Mouse (Mus musculus): ENCODE data around the gene Ywhaq. TPM values are rescaled to one million over a fixed set of nuclear protein-coding genes. Genes with fewer than 3 reads are reported as not detected.

Ywhaq gene
- polyA plus RNA-seq, 1 experiment from 2014 or later = 857 TPM

DNA sequence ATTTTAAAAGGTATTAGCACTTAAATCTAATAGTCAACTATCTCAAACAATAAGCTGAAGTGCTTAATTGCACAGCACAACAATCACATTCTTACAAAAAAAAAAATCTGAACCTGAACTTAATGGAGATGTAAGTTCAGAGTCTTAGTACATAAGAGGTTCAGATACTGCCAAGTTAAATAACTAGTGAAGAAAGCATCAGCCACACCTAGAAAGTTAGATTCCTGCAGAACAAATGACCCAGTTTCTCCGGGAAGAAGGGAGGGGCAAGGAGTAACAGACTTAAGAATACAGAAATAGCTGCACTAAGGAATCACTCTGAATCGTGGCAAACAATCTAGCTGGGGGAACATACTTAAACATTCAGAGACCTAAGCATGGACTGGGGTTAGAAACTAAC lies 54.8 kb downstream of the Ywhaq start:
- Histone ChIP-seq H3K27ac (ENCODE audit: low read depth, low read length) (no peak overlapping the region), H3K36me3 (ENCODE audit: control insufficient read depth, insufficient read depth, low read length) (0 out of 2 replicates have a peak, but pooled peaks cover 3% of the 10 kb centered on the region), H3K4me3 (ENCODE audit: low read length) (no peak overlapping the region), H3K4me2 (replicated peaks; ENCODE audit: low read depth, low read length) (no peak overlapping the region), H3K27me3 (ENCODE audit: control insufficient read depth, insufficient read depth, low read length) (no peaks in the 10 kb centered on the region), H3K9ac (ENCODE audit: low read depth, low read length) (no peak overlapping the region), H3K9me3 (ENCODE audit: control insufficient read depth, low read length) (no peaks in the 10 kb centered on the region), H3K4me1 (ENCODE audit: control insufficient read depth, insufficient read depth, low read length) (no peaks in the 10 kb centered on the region)
- ATAC-seq (ENCODE audit: low FRiP score, low TSS enrichment) = no peak
- WGBS = 79% methylated on average over 2 of the region's 2 CpGs

DNA sequence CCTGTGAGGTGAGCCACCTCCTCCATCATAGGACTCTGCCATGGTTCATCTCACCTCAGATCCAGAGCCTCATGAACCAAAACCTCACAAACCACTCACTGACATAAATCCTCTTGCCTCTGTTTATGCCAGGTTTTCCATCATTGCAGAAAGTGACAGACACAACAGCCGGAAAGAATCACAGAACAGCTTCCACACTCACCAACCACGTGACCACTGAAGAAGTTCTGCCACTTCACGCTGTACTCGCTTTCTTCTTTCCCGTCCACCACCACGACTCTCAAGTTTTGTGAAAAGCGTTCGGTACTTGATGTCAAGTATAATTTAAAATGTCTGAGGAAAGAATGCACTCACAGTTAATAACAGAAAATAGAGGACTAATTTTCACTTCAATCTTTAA lies 63.8 kb downstream of the Ywhaq start:
- no peaks in the 10 kb centered on the region for H3K4me1 ChIP-seq (ENCODE audit: control insufficient read depth, insufficient read depth, low read length)
- H3K4me2 ChIP-seq (replicated peaks; ENCODE audit: low read depth, low read length) = no peak overlapping the region
- H3K36me3 ChIP-seq (ENCODE audit: control insufficient read depth, insufficient read depth, low read length) = peaks cover 32% of the 10 kb centered on the region
- no peaks in the 10 kb centered on the region for H3K27me3 ChIP-seq (ENCODE audit: control insufficient read depth, insufficient read depth, low read length)
- ATAC-seq (ENCODE audit: low FRiP score, low TSS enrichment) = no peak
- H3K4me3 ChIP-seq (ENCODE audit: low read length) = no peak overlapping the region
- H3K27ac ChIP-seq (ENCODE audit: low read depth, low read length) = no peak overlapping the region
- H3K9ac ChIP-seq (ENCODE audit: low read depth, low read length) = no peak overlapping the region
- 95% methylated on average over 8 of the region's 8 CpGs for WGBS
- H3K9me3 ChIP-seq (ENCODE audit: control insufficient read depth, low read length) = peaks cover 6% of the 10 kb centered on the region; the same call in 1 of the 2 replicates

DNA sequence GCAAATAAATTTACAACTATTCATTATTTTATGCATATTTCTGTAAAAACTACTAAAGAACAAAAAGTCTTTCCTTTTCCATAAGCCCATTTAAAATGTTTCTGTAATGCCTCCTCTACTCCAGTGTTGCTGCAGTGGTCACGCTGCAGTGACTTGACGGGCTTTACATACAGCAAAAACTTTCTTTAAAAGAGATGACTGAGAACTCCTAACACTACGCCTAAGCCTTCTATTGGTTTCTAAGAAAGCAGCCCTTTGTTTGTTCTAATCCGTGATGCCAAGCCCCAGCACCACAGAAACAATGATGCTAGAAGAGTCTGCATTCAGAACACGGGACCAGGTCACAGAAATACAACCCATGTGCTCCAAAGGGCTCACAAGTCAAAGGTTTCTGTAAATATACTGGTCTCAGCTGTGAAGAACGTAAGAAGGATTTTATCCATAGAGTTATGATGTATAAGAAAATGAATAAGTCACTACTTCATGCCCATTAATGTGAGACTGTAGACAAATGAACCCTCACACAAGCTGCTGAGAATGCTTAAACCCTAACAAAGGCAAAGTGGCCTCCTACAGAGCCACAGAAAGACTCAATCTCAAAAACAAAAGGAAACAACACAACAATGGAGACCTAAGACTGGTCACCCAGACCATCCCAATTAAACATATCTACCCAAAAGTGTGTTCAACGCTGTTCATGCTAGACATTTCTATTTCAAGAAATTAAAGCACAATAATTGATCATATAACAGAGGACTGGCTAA lies 67.1 kb downstream of the Ywhaq start:
- Histone ChIP-seq H3K27me3 (ENCODE audit: control insufficient read depth, insufficient read depth, low read length) (no peaks in the 10 kb centered on the region), H3K4me2 (replicated peaks; ENCODE audit: low read depth, low read length) (no peak overlapping the region), H3K4me3 (ENCODE audit: low read length) (no peak overlapping the region), H3K4me1 (ENCODE audit: control insufficient read depth, insufficient read depth, low read length) (no peaks in the 10 kb centered on the region), H3K36me3 (ENCODE audit: control insufficient read depth, insufficient read depth, low read length) (peaks cover 48% of the 10 kb centered on the region), H3K9me3 (ENCODE audit: control insufficient read depth, low read length) (peaks cover 6% of the 10 kb centered on the region; the same call in 1 of the 2 replicates), H3K9ac (ENCODE audit: low read depth, low read length) (no peak overlapping the region), H3K27ac (ENCODE audit: low read depth, low read length) (no peak overlapping the region)
- WGBS = 89% methylated on average over 7 of the region's 7 CpGs
- no peak for ATAC-seq (ENCODE audit: low FRiP score, low TSS enrichment)

DNA sequence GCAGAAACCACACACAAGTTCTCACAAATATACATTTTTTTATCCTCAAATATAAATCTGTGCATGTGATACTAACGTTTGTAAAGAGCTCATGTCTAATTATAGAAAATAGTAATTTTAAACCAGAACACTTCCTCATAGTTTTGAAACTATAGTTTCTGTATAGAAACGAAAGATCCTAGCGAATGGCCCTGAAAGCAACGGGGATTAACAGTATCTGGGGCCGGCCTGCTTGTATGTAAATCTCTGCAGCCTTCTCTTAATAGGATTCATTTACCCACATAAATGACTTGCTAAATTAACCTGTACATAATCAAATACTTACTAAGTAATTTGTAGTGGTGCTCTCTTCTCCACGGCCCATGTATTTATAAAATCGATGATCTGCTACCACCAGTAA lies 70.5 kb downstream of the Ywhaq start:
- H3K36me3 ChIP-seq (ENCODE audit: control insufficient read depth, insufficient read depth, low read length) = peaks cover 46% of the 10 kb centered on the region

DNA sequence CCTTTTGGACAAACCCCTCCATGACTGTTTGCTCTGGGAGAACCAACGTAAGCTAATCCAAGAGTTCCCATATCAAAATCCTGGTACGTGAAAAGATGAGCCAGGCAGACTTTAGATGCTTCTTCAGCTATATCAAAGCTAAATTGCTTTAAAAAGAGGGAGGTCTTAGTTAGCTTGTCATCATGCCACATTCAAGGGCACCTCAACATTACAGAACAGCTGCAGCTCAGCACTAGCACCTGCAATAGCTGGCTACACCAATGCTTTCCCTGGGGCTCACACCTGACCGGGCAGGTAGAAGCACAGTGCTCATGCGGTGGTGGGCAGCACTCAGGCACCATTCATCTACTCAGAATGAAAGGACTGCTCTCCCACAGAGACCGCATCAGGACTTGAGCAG lies 76.8 kb downstream of the Ywhaq start:
- Histone ChIP-seq H3K4me3 (ENCODE audit: low read length) (no peak overlapping the region), H3K27ac (ENCODE audit: low read depth, low read length) (no peak overlapping the region), H3K4me1 (ENCODE audit: control insufficient read depth, insufficient read depth, low read length) (no peaks in the 10 kb centered on the region), H3K9me3 (ENCODE audit: control insufficient read depth, low read length) (no peaks in the 10 kb centered on the region), H3K9ac (ENCODE audit: low read depth, low read length) (no peak overlapping the region), H3K27me3 (ENCODE audit: control insufficient read depth, insufficient read depth, low read length) (no peaks in the 10 kb centered on the region), H3K36me3 (ENCODE audit: control insufficient read depth, insufficient read depth, low read length) (peaks cover 45% of the 10 kb centered on the region), H3K4me2 (replicated peaks; ENCODE audit: low read depth, low read length) (no peak overlapping the region)
- 95% methylated on average over 5 of the region's 5 CpGs for WGBS
- no peak for ATAC-seq (ENCODE audit: low FRiP score, low TSS enrichment)

More for the DNA sequence above, 70.5 kb downstream of the Ywhaq start:
- H3K27me3 ChIP-seq (ENCODE audit: control insufficient read depth, insufficient read depth, low read length) = no peaks in the 10 kb centered on the region
- H3K4me2 ChIP-seq (replicated peaks; ENCODE audit: low read depth, low read length) = no peak overlapping the region
- no peak overlapping the region for H3K9ac ChIP-seq (ENCODE audit: low read depth, low read length)
- ATAC-seq (ENCODE audit: low FRiP score, low TSS enrichment) = no peak
- no peak overlapping the region for H3K27ac ChIP-seq (ENCODE audit: low read depth, low read length)
- H3K4me3 ChIP-seq (ENCODE audit: low read length) = no peak overlapping the region
- peaks cover 2% of the 10 kb centered on the region; the same call in 1 of the 2 replicates for H3K9me3 ChIP-seq (ENCODE audit: control insufficient read depth, low read length)
- 94% methylated on average over 7 of the region's 7 CpGs for WGBS
- no peaks in the 10 kb centered on the region for H3K4me1 ChIP-seq (ENCODE audit: control insufficient read depth, insufficient read depth, low read length)

Other genes starting within 250 kb of the Ywhaq start
- 87.6 and 120 TPM in 2 replicates for gene Cpsf3, start 132.2 kb downstream of the Ywhaq start, polyA plus RNA-seq (2014; fragmentation: Nextera tagmentation; extraction: Ambion mirVana)
- gene Itgb1bp1, start 131.4 kb downstream of the Ywhaq start, polyA plus RNA-seq (2014; fragmentation: Nextera tagmentation; extraction: Ambion mirVana) = 42.9 and 43.5 TPM in 2 replicates
- 74.6 and 75.2 TPM in 2 replicates for gene Iah1, start 101.2 kb downstream of the Ywhaq start, polyA plus RNA-seq (2014; fragmentation: Nextera tagmentation; extraction: Ambion mirVana)
- gene Adam17, start 44.0 kb downstream of the Ywhaq start, polyA plus RNA-seq (2014; fragmentation: Nextera tagmentation; extraction: Ambion mirVana) = 28.6 and 46.8 TPM in 2 replicates